Mouse (Mus musculus): Measurements from ENCODE around the gene Rps6kc1.

DNA sequence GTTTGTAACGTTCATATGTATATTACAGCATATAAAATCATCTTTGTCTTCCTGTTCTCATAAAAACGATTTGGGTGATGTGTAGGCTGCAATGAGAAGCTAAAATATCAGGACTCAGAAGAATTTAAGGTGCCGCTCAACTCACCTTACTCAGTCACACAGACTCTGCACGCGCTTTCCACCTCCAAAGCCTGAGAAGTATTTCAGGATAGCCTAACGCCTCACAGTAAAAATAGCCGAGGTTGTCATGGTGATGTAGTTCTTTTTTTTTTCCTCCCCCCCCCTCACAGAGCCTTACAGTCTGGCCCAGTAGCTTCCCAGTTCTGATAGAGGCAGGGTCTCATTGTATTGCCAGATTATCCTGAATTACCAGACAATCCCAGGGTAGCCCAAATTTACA, 7.4 kb upstream of the Rps6kc1 start:
- no peak for TF ChIP-seq TAL1 (IDR thresholded peaks at IDR 0.05; ENCODE audit: low read length)
- TF ChIP-seq GATA1 (IDR thresholded peaks at IDR 0.05; ENCODE audit: low read length) = no peak

Data from erythroblast, embryonic 14.5 days (primary cell).